Mouse (Mus musculus) heart, adult 2 months (tissue): ENCODE measurements around the gene Pomp. TPM values are rescaled to one million over a fixed set of nuclear protein-coding genes. Genes with fewer than 3 reads are reported as not detected.

Experiments
- DNase-seq, 2 experiments: peaks; one replicate each; pipeline ENCODE4 v3.0.0; 2021
- H3K27ac ChIP-seq: fragments of 200-600 bp; 2 replicates; pipeline ENCODE4 v1.8.1; 2022
- H3K27me3 ChIP-seq: fragments of 200-500 bp; 2 replicates; pipeline ENCODE4 v1.6.1; 2012; ENCODE audit warnings: mild to moderate bottlenecking, low read length, inconsistent platforms, mixed read lengths; ENCODE audit not compliant: control insufficient read depth, insufficient read depth
- H3K36me3 ChIP-seq: fragments of 200-500 bp; 2 replicates; pipeline ENCODE4 v1.6.1; 2012; ENCODE audit warnings: low read length, inconsistent platforms; ENCODE audit not compliant: control insufficient read depth, insufficient read depth
- H3K4me1 ChIP-seq: fragments of 200-500 bp; 2 replicates; pipeline ENCODE4 v1.6.1; 2011; ENCODE audit warnings: low read length; ENCODE audit not compliant: control insufficient read depth, insufficient read depth
- H3K4me3 ChIP-seq: fragments of 200-600 bp; 2 replicates; pipeline ENCODE4 v1.8.1; 2022
- H3K79me2 ChIP-seq: fragments of 200-500 bp; replicated peaks from 2 replicates; pipeline ENCODE4 v1.6.1; 2012; ENCODE audit warnings: mild to moderate bottlenecking, inconsistent platforms, low read length, moderate library complexity, mixed read lengths; ENCODE audit not compliant: control insufficient read depth, insufficient read depth
- H3K9ac ChIP-seq: fragments of 200-500 bp; 2 replicates; pipeline ENCODE4 v1.6.1; 2012; ENCODE audit warnings: low read depth, mild to moderate bottlenecking, control low read depth, inconsistent platforms, low read length, mixed read lengths
- CTCF ChIP-seq: fragments of 200-600 bp; IDR thresholded peaks from 2 replicates; pipeline ENCODE4 v1.8.1; 2022; ENCODE audit warnings: antibody characterized with exemption, mild to moderate bottlenecking, moderate library complexity
- EP300 ChIP-seq: fragments of 200-500 bp; IDR thresholded peaks from 2 replicates; pipeline ENCODE4 v1.6.1; 2011; ENCODE audit warnings: low read depth, low read length, control low read depth; ENCODE audit not compliant: insufficient read depth
- POLR2A ChIP-seq: fragments of 200-500 bp; IDR thresholded peaks from 2 replicates; pipeline ENCODE4 v1.6.1; 2011; ENCODE audit warnings: mild to moderate bottlenecking, low read depth, low read length, control low read depth; ENCODE audit not compliant: insufficient read depth
- WGBS: fragments of 180-500 bp; shearing (Covaris S2); methylation state at CpG from one replicate; pipeline ENCODE4 v1.1.7; 2018; 5-methylcytosine and 5-hydroxymethylcytosine counted together
- intact Hi-C: fragments of 180-260 bp; cut with DNase I; formaldehyde crosslinking; loops from one replicate; pipeline ENCODE4 v1.15.1; 2025
- long read RNA-seq: library from polyadenylated mRNA; stranded (forward); transcript quantifications from one replicate; pipeline ENCODE4 v2.0.0, GENCODE M21; 2021
- polyA plus RNA-seq: library from polyadenylated mRNA; depleted of rRNA; stranded (reverse); fragments of >200 nt; gene quantifications from 2 replicates; pipeline ENCODE4 v1.2.3, GENCODE M21; 2012; rRNA removed
- total RNA-seq, 2 experiments: library from RNA; stranded (reverse); gene quantifications; 2 replicates each; pipeline ENCODE4 v1.2.3; 2021

The Pomp gene
- total RNA-seq, result 100 to 1,000 TPM; 137 to 176 TPM
- 86.5 and 118 TPM in 2 replicates for polyA plus RNA-seq
- long read RNA-seq, transcript Pomp-201 (6 exons, 1,579 nt), result major isoform, 119 of 132 reads
- long read RNA-seq, partial matches to known transcripts, result 10 of 132 reads
- long read RNA-seq, other reads (novel, unspliced or antisense), result 3 of 132 reads

GRCm38 (mm10) chr5:147860449-147861261 is at the start of gene Pomp:
Pomp (plus strand) TSS chr5:147860461.
- intact Hi-C loops, result loop anchor here (5.0 kb wide), 1 partner anchor 87 kb away; no protein-coding TSS in a partner anchor

GRCm38 (mm10) chr5:147812255-147813040 is 47.8 kb upstream of the Pomp start:
- H3K4me1 ChIP-seq, result peaks cover 3% of the 10 kb centered on the region; the same call in 1 of the 2 replicates
- intact Hi-C loops, result no loop called here
- H3K79me2 ChIP-seq, result no peaks in the 10 kb centered on the region
- H3K27ac ChIP-seq, result no peak overlapping the region; the same call in 1 of the 2 replicates
- peak; percentile 39 to 40 for DNase-seq
- 45% methylated on average over 13 of the region's 13 CpGs for WGBS
- TF ChIP-seq POLR2A, result no peak
- TF ChIP-seq EP300, result no peak
- TF ChIP-seq CTCF, result no peak
- no peaks in the 10 kb centered on the region for H3K27me3 ChIP-seq
- no peak overlapping the region for H3K9ac ChIP-seq
- no peaks in the 10 kb centered on the region for H3K36me3 ChIP-seq
- H3K4me3 ChIP-seq, result no peak overlapping the region

More at GRCm38 (mm10) chr5:147860449-147861261, at the start of gene Pomp:
- Histone ChIP-seq H3K79me2 (peaks cover 4% of the 10 kb centered on the region), H3K27ac (peak within 1 kb of the TSS; percentile 94), H3K36me3 (no peaks in the 10 kb centered on the region), H3K27me3 (no peaks in the 10 kb centered on the region; the same call in 1 of the 2 replicates), H3K4me3 (peak within 1 kb of the TSS; percentile 76), H3K4me1 (peaks cover 2% of the 10 kb centered on the region), H3K9ac (peak within 1 kb of the TSS; percentile 75)
- under 1% methylated on average over 68 of the region's 68 CpGs for WGBS
- peak; percentile 94 to 95 for DNase-seq
- TF ChIP-seq EP300, result peak; percentile 93
- peak; percentile 87 for TF ChIP-seq POLR2A
- peak; percentile 22; the same call in 1 of the 2 replicates for TF ChIP-seq CTCF

- H3K36me3 ChIP-seq, result no peaks in the 10 kb centered on the region
- H3K4me3 ChIP-seq, result no peak overlapping the region
- no peak overlapping the region for H3K27ac ChIP-seq
- no peaks in the 10 kb centered on the region for H3K79me2 ChIP-seq
- 80% methylated on average over 13 of the region's 13 CpGs for WGBS
- no peak for DNase-seq
- TF ChIP-seq CTCF (no peak), EP300 (no peak), POLR2A (no peak)
- intact Hi-C loops, result no loop called here
- H3K9ac ChIP-seq, result no peak overlapping the region
- H3K27me3 ChIP-seq, result no peaks in the 10 kb centered on the region
- peaks cover 3% of the 10 kb centered on the region; the same call in 1 of the 2 replicates for H3K4me1 ChIP-seq
Measured at GRCm38 (mm10) chr5:147814971-147815370, 45.3 kb upstream of the Pomp start.

- H3K4me1 ChIP-seq, result peaks cover 3% of the 10 kb centered on the region; the same call in 1 of the 2 replicates
- no peaks in the 10 kb centered on the region for H3K79me2 ChIP-seq
- no peak overlapping the region for H3K4me3 ChIP-seq
- no peaks in the 10 kb centered on the region for H3K27me3 ChIP-seq
- no peaks in the 10 kb centered on the region for H3K36me3 ChIP-seq
- intact Hi-C loops, result no loop called here
- no peak overlapping the region for H3K9ac ChIP-seq
- H3K27ac ChIP-seq, result no peak overlapping the region
- 77% methylated on average over 8 of the region's 8 CpGs for WGBS
- no peak for DNase-seq
- TF ChIP-seq EP300, result no peak
- no peak for TF ChIP-seq POLR2A
- TF ChIP-seq CTCF, result no peak
Measured at GRCm38 (mm10) chr5:147815592-147815991, 44.7 kb upstream of the Pomp start.

GRCm38 (mm10) chr5:147816465-147816864 is 43.8 kb upstream of the Pomp start:
- WGBS, result 74% methylated on average over 4 of the region's 4 CpGs
- Histone ChIP-seq H3K36me3 (no peaks in the 10 kb centered on the region), H3K4me1 (peaks cover 3% of the 10 kb centered on the region; the same call in 1 of the 2 replicates), H3K9ac (no peak overlapping the region), H3K4me3 (no peak overlapping the region), H3K79me2 (no peaks in the 10 kb centered on the region), H3K27me3 (no peaks in the 10 kb centered on the region), H3K27ac (no peak overlapping the region)
- TF ChIP-seq CTCF, result peak; percentile 43
- no peak for TF ChIP-seq EP300
- intact Hi-C loops, result no loop called here
- no peak for DNase-seq
